Comparison of ENCODE assay signal across 25 mouse cellular contexts in the genomic region with DNA sequence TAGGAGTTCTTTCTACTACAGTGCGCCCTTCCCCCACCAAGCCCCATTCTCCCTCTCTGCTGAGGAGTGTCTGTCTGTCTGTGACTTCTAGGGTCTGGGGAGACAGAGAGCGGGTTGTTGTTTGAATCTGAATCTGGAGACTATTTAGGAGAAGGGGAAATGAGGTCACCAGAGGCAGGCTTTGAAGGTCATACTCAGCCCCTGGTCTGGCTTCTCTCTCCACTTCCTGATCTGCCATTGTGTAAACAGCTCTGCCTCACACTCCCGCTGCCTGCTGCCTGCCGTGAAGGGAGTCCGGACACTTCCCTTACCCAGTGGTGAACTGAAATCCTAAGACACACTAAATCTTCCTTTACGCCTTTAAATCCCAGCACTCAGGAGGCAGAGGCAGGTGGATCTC. TPM values are rescaled to one million over a fixed set of nuclear protein-coding genes. Genes with fewer than 3 reads are reported as not detected.
DNase-seq lines count a peak whose midpoint lies in the region; ATAC-seq and TF ChIP-seq lines count a peak whose summit lies in the region.
"Had no signal": no experiment of that assay in that cellular context is flagged by ENCODE, and none has a peak within 500 bp of the region (broad histone marks: within the 10 kb centered on the region; RNA-seq: fewer than 3 reads in every experiment).

No protein-coding gene starts in this region.

- ATAC-seq in lung, embryonic 14.5 days (ENCODE audit: insufficient read depth) = peak; percentile 50; the same call in 1 of the 2 replicates
- peak; percentile 47 for ATAC-seq in megakaryocyte, adult 5-6 weeks (ENCODE audit: poor library complexity, severe bottlenecking)
- ATAC-seq: inflammation-experienced regulatory T-cells, adult 6 months; liver, postnatal 0 days had no signal

- TF ChIP-seq CTCF in lung, embryonic 14.5 days (IDR thresholded peaks at IDR 0.05; ENCODE audit: low read depth) = no peak
- no peak for TF ChIP-seq CTCF in E14TG2a.4 (conservative IDR thresholded peaks at IDR 0.05; ENCODE audit: low read length)

- H3K4me2 ChIP-seq in lung, embryonic 14.5 days = no peak overlapping the region
- H3K4me2 ChIP-seq: forebrain, embryonic 12.5 days; hindbrain, embryonic 12.5 days had no signal

- H3K4me3 ChIP-seq in lung, embryonic 14.5 days (ENCODE audit: low read depth, low read length) = no peak overlapping the region
- peak overlapping the region; percentile 26; the same call in 1 of the 2 replicates for H3K4me3 ChIP-seq in E14TG2a.4 (replicated peaks; ENCODE audit: low read length)
- H3K4me3 ChIP-seq: forebrain, embryonic 12.5 days; heart, adult 2 months; hindbrain, embryonic 12.5 days; midbrain, embryonic 10.5 days had no signal

- H3K9ac ChIP-seq in lung, embryonic 14.5 days = no peak overlapping the region
- H3K9ac ChIP-seq: forebrain, embryonic 12.5 days; hindbrain, embryonic 12.5 days; liver, postnatal 0 days had no signal

- peak overlapping the region; percentile 50; the same call in 1 of the 2 replicates for H3K27ac ChIP-seq in lung, embryonic 14.5 days (ENCODE audit: low read depth)
- H3K27ac ChIP-seq: forebrain, embryonic 12.5 days; heart, adult 2 months; hindbrain, embryonic 12.5 days had no signal

- H3K27me3 ChIP-seq in lung, embryonic 14.5 days (ENCODE audit: insufficient read depth, low read length) = no peaks in the 10 kb centered on the region
- peaks cover 66% of the 10 kb centered on the region for H3K27me3 ChIP-seq in E14TG2a.4 (ENCODE audit: insufficient read depth, low read length)
- H3K27me3 ChIP-seq: hindbrain, embryonic 12.5 days had no signal

- no peaks in the 10 kb centered on the region for H3K36me3 ChIP-seq in lung, embryonic 14.5 days (ENCODE audit: insufficient read depth)
- H3K36me3 ChIP-seq in E14TG2a.4 (ENCODE audit: insufficient read depth, low read length) = no peaks in the 10 kb centered on the region
- H3K36me3 ChIP-seq: forebrain, embryonic 12.5 days; hindbrain, embryonic 12.5 days; midbrain, embryonic 10.5 days had no signal

- 43% methylated on average over 6 of the region's 6 CpGs for WGBS in lung, embryonic 14.5 days

- DNase-seq in lung, embryonic 14.5 days = peak; percentile 54
- no peak for DNase-seq in lung, adult 18-20 months
- DNase-seq in ES-CJ7 (ENCODE audit: low read depth, low spot score) = peak; percentile 35
- DNase-seq in adrenal gland, postnatal 4 days (ENCODE audit: low spot score in 2 of 2) = no peak
- DNase-seq in testis, postnatal 10 days (ENCODE audit: low spot score) = no peak
- DNase-seq: cerebellum, adult 9-10 months; gastrocnemius, postnatal 10 days; heart, adult 2 months; kidney, adult 8-10 months; kidney, postnatal 25 days; left cerebral cortex, postnatal 4 days; liver, postnatal 0 days; retina, postnatal 1 day; right cerebral cortex, postnatal 4 days had no signal

- H3K4me1 ChIP-seq in lung, embryonic 14.5 days (ENCODE audit: insufficient read depth) = no peaks in the 10 kb centered on the region; the same call in 1 of the 2 replicates
- H3K4me1 ChIP-seq in E14TG2a.4 (replicated peaks; ENCODE audit: low read depth, low read length) = peaks cover 30% of the 10 kb centered on the region
- H3K4me1 ChIP-seq: hindbrain, embryonic 12.5 days had no signal

- H3K9me3 ChIP-seq in lung, embryonic 14.5 days (ENCODE audit: low read depth, low read length) = no peaks in the 10 kb centered on the region
- no peaks in the 10 kb centered on the region for H3K9me3 ChIP-seq in E14TG2a.4 (ENCODE audit: low read length)
- H3K9me3 ChIP-seq: forebrain, embryonic 12.5 days; hindbrain, embryonic 12.5 days; midbrain, embryonic 10.5 days had no signal

RNA-seq across cellular contexts. Expression of gene Tac4, which starts 22.9 kb away (rescaled TPM):
- not detected in 2 replicates for polyA plus RNA-seq in lung, embryonic 14.5 days (2014; fragmentation: Nextera tagmentation; extraction: Ambion mirVana)
- not detected in 2 replicates for total RNA-seq in megakaryocyte, adult 5-6 weeks (2015)
- total RNA-seq in megakaryocyte, adult 5-6 weeks (2017) = 0.15 TPM in 1 of 2 replicates, not detected in the other
- under 1 TPM in 1 of 2 experiments, not detected in 1; 0.22 TPM for total RNA-seq in adrenal gland, postnatal 4 days (2021)
- total RNA-seq: common myeloid progenitor, adult 5-6 weeks; gastrocnemius, postnatal 10 days; heart, adult 2 months; left cerebral cortex, adult 18-20 months; left cerebral cortex, postnatal 4 days; liver, adult 2 months; monocyte, adult 5-6 weeks had no signal
- polyA plus RNA-seq: heart, postnatal 0 days; liver, adult 2 months; liver, postnatal 0 days; midbrain, embryonic 10.5 days had no signal

Comparison
In these comparisons a context has a peak if more than half of its experiments do, and no peak if none do; other contexts are left out.
1. DNase-seq: peak in lung, embryonic 14.5 days (single experiment) and ES-CJ7 (single experiment); none in lung, adult 18-20 months (0 of 2), adrenal gland, postnatal 4 days (0 of 2) and testis, postnatal 10 days (single experiment).